Mouse (Mus musculus): ENCODE results near the gene Lifr. TPM values are rescaled to one million over a fixed set of nuclear protein-coding genes. Genes with fewer than 3 reads are reported as not detected.
A peak's percentile ranks its signal among the peaks of the same experiment; 100 is the strongest.

The Lifr gene
- polyA plus RNA-seq, 1 experiment from 2014 or later = 17.5 TPM

DNA sequence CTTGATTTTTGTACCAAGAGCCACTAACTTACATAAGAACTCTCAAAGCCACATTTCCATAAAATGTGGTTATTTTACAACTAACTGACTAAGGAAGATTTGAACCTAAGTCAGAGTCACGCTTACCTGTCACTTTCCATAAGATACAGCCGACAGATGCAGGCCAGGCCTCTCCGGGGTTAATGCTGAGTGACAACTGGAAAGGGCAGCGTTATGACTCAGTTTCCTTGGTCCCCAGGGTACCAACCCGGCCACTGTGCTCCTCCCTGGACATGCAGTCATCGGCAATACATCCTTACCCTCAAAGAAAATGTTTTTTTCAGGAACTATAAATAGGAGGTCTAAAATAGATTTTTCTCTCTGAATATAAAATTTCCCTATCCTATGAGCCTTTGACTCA, 109.9 kb downstream of the Lifr start:
- Histone ChIP-seq H3K27me3 (no peaks in the 10 kb centered on the region), H3K4me2 (replicated peaks) (no peak overlapping the region), H3K27ac (no peak overlapping the region), H3K4me3 (no peak overlapping the region), H3K36me3 (no peaks in the 10 kb centered on the region), H3K4me1 (peaks cover 65% of the 10 kb centered on the region), H3K9ac (no peak overlapping the region), H3K9me3 (no peaks in the 10 kb centered on the region)
- 71% methylated on average over 6 of the region's 6 CpGs for WGBS
- ATAC-seq (ENCODE audit: low FRiP score, low read depth) = no peak

DNA sequence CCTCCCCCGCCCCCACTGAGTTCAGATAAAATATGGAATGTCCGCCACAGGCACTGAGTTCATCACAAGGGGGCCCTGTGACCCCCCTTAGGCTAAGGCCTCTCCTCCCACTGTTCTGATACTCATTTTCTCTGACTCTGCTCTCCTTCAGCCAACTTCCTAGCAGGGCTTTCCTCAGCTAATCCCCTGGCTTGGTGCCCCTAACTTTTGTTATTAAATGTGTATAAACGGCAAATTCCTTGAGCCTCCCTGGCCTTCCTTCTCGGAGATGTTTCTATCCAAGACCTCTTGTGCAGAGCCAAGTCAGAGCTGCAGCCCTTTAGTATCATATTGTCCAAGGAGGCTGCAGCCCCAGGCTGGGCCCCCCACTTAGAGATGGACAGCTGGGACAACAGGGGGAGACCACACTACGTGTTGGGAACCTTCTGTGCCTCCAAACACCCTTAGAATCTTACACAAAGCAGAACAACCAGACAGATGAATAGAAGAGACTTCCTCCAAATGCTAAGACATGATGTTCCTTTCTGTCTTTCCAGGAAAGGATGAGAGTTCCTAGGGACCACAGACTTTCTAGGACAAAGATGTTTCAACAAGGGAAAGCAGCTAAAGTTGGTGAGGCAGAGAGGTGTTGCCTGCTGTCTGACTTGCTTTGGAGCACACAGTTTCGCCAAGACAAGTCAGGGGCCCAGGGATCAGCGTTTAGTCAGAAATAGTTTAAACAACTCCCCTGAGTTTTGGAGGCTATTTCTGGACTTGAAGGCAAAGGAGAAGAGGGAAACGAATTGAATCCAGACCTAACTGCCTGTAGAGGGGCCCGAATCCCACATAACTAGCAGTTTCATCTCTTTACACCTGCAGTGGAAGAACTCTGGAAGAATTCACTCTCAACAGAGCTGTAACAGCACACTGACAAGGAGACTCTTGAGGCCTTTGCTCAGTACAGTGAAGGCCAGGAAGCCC, 111.3 kb downstream of the Lifr start:
- H3K9me3 ChIP-seq = no peaks in the 10 kb centered on the region
- no peaks in the 10 kb centered on the region for H3K27me3 ChIP-seq
- no peak overlapping the region for H3K9ac ChIP-seq
- ATAC-seq (ENCODE audit: low FRiP score, low read depth) = 0 out of 2 replicates have a peak, but pooled peaks have one; percentile 16
- H3K4me2 ChIP-seq (replicated peaks) = 0 out of 2 replicates have a peak overlapping the region, but pooled peaks have one; percentile 10
- H3K36me3 ChIP-seq = no peaks in the 10 kb centered on the region
- 33% methylated on average over 9 of the region's 9 CpGs for WGBS
- H3K4me3 ChIP-seq = no peak overlapping the region
- peak overlapping the region; percentile 52; the same call in 1 of the 2 replicates for H3K27ac ChIP-seq
- H3K4me1 ChIP-seq = peaks cover 77% of the 10 kb centered on the region

DNA sequence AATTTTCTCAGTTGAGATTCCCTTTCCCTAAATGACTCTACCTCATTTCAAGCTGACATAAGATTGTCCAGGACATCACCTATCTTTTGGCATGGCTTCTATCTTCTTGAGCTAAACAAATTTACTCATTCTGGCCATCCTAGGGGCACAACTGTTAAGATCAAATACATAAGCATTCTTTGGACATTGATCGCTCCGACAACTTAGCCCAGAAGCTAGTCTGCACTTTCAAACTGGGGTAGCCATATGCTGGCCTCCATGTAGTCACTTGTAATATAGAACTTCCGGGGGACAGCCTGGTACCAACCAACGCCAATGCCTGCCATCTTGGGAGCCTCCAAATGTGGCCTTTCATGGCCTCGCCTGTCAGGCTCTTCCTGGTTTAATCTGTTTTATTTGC, 112.6 kb downstream of the Lifr start:
- H3K4me3 ChIP-seq = no peak overlapping the region
- no peaks in the 10 kb centered on the region for H3K9me3 ChIP-seq
- no peak overlapping the region for H3K9ac ChIP-seq
- H3K36me3 ChIP-seq = peaks cover 5% of the 10 kb centered on the region; the same call in 1 of the 2 replicates
- no peak overlapping the region for H3K27ac ChIP-seq
- H3K4me2 ChIP-seq (replicated peaks) = no peak overlapping the region
- H3K4me1 ChIP-seq = peaks cover 74% of the 10 kb centered on the region
- H3K27me3 ChIP-seq = no peaks in the 10 kb centered on the region
- 92% methylated on average over 5 of the region's 5 CpGs for whole genome bisulfite sequencing
- no peak for ATAC-seq (ENCODE audit: low FRiP score, low read depth)

DNA sequence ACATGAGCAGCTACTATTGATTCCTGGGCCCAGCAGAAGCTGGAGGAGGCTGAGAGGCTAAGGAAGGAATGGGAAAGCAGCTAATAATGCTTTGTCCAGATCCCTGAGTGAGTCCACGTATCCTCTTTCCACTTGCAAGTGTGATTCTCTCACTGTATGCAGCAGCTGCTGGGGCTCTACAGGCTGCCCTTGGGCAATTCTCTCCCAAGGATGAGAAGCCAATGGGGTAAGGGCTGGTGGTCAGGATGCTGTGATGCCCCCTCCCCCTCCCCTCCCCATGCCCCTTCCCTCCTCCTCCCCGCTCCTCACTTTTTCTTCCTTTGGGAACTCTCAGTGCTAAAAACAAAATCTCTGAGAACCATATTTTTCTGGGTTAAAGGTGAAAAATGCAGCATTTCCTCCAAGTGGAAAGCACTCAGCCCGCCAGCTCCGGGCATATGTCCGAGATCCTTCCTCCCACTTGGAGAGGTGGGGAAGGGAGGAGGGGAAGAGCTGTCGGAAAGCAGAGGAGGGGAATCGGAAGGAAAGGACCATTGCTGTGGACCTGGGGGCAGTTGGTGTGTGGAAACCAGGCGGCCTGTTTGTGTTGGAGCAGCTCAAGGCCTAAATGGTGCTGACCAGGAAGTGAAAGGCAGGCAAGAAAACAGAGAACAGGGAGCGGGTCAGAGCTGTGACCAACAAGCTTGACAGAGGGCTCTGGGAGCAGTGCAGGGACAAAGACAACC, 113.4 kb downstream of the Lifr start:
- Histone ChIP-seq H3K36me3 (peaks cover 5% of the 10 kb centered on the region; the same call in 1 of the 2 replicates), H3K9me3 (no peaks in the 10 kb centered on the region), H3K4me1 (peaks cover 68% of the 10 kb centered on the region), H3K27me3 (no peaks in the 10 kb centered on the region), H3K27ac (no peak overlapping the region), H3K4me3 (no peak overlapping the region), H3K9ac (no peak overlapping the region), H3K4me2 (replicated peaks) (no peak overlapping the region)
- WGBS = 56% methylated on average over 9 of the region's 9 CpGs
- ATAC-seq (ENCODE audit: low FRiP score, low read depth) = no peak

DNA sequence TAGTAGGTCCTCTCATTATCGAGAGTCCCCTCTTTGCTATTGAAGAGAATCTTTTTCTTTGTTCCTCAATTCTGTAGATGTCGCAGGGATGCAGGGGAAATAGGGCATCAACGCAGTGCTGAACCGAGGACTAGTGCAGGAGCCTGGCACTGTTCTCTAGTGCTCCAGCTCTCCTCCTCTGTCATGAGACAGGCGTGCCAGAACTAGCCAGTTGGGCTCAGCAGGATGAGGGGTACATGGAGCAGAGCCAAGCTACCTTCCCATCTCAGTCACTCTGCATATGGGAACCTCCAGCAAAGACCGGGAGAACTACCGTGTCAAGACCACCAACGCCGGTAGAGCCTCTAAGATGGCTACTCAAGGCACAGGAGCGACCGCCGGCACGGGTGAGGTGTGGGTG, 114.5 kb downstream of the Lifr start:
- 66% methylated on average over 13 of the region's 13 CpGs for WGBS
- Histone ChIP-seq H3K36me3 (peaks cover 5% of the 10 kb centered on the region; the same call in 1 of the 2 replicates), H3K4me3 (no peak overlapping the region), H3K9ac (no peak overlapping the region), H3K4me2 (replicated peaks) (no peak overlapping the region), H3K27ac (no peak overlapping the region), H3K4me1 (peaks cover 60% of the 10 kb centered on the region), H3K27me3 (no peaks in the 10 kb centered on the region), H3K9me3 (no peaks in the 10 kb centered on the region)
- ATAC-seq (ENCODE audit: low FRiP score, low read depth) = no peak

DNA sequence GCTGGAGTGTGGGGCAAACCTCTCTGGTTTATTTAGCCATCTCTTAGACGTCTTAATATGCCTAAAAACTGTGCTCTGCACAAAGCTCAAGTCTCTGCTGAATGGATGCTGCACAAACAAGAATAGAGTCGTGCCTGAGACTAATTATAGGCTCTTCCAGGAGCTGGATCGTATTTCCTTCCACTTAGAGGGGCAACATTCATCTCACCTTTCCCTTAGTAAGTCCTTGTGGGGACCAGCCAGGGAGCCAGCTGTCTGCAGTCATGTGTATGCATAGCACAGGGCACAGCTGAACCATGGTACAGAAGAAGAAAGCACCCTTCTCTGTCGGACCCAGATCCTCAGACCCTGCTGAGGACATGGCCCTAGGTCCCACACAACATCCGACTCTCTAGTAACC, 115.7 kb downstream of the Lifr start:
- Histone ChIP-seq H3K4me3 (no peak overlapping the region), H3K9ac (no peak overlapping the region), H3K9me3 (no peaks in the 10 kb centered on the region), H3K27ac (no peak overlapping the region), H3K27me3 (no peaks in the 10 kb centered on the region), H3K4me2 (replicated peaks) (no peak overlapping the region), H3K36me3 (peaks cover 5% of the 10 kb centered on the region; the same call in 1 of the 2 replicates), H3K4me1 (peaks cover 55% of the 10 kb centered on the region)
- WGBS = 16% methylated on average over 5 of the region's 5 CpGs
- ATAC-seq (ENCODE audit: low FRiP score, low read depth) = peak; percentile 49

DNA sequence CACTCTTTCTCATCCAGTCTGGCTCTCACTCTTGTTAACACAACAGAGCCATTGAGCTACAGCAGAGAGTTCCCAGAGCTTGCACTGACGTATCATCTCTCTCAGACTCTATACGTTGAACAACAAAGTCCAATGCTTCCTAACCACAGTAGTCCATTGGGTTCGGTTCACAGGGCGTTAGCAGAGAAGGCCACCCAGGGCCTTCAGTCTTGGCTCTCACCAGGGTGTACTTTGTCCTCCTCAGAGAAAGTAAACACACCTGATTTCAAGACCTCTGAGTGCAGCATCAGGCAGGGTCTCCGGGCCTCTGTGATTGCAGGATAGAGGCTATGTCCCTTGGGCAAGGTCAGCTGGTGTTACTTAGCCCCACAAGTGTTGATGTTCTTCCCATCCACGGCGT, 116.9 kb downstream of the Lifr start:
- Histone ChIP-seq H3K27ac (no peak overlapping the region), H3K4me3 (no peak overlapping the region), H3K27me3 (no peaks in the 10 kb centered on the region), H3K4me2 (replicated peaks) (no peak overlapping the region), H3K9me3 (no peaks in the 10 kb centered on the region), H3K36me3 (peaks cover 5% of the 10 kb centered on the region; the same call in 1 of the 2 replicates), H3K9ac (no peak overlapping the region), H3K4me1 (peaks cover 44% of the 10 kb centered on the region)
- ATAC-seq (ENCODE audit: low FRiP score, low read depth) = no peak
- 84% methylated on average over 7 of the region's 7 CpGs for WGBS

DNA sequence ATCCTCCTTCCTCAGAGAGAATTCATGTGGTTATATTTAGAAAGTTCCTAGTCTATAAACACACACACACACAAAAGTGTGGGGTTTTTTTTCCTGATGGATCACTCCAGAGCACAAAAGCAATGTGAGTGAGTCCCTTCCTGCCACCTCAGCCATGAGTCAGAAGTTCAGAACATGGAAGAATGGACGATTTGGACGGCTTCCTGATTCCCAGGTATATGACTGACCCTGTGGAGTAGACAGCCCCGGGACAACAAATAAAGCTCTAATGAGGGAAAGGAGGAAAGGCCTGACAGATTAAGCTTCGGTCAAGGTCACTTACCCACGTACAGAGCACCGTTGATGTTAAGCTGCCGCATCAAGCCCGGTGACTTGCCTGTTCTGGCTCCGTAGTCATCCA, 117.8 kb downstream of the Lifr start:
- no peak for ATAC-seq (ENCODE audit: low FRiP score, low read depth)
- H3K27me3 ChIP-seq = no peaks in the 10 kb centered on the region
- peaks cover 38% of the 10 kb centered on the region for H3K4me1 ChIP-seq
- no peaks in the 10 kb centered on the region for H3K9me3 ChIP-seq
- peaks cover 5% of the 10 kb centered on the region; the same call in 1 of the 2 replicates for H3K36me3 ChIP-seq
- H3K27ac ChIP-seq = no peak overlapping the region
- H3K4me3 ChIP-seq = no peak overlapping the region
- H3K4me2 ChIP-seq (replicated peaks) = no peak overlapping the region
- H3K9ac ChIP-seq = no peak overlapping the region
- WGBS = 67% methylated on average over 9 of the region's 9 CpGs

DNA sequence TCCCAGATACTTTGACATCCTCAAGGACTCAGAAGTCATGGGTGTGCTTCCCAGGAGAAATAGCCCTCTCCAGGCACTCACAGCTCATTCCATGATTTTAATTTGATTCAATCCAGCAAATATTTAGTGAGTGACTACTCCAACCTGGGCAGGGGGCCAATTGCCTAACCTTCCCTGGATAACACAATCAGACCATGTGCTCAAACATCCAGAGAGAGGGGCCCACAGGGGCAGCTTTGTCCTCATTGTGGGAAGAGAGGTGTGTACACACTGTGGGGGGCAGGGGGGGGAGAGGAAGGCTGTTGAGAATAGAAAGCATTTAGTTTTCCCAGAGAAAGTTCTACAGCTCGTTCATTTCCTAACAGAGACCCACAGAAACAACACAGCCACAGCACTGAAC, 123.3 kb downstream of the Lifr start:
- peak; percentile 71; the same call in 1 of the 2 replicates for ATAC-seq (ENCODE audit: low FRiP score, low read depth)
- 28% methylated on average over 1 of the region's 1 CpGs for WGBS
- no peak overlapping the region for H3K9ac ChIP-seq
- peaks cover 10% of the 10 kb centered on the region; the same call in 1 of the 2 replicates for H3K4me1 ChIP-seq
- no peaks in the 10 kb centered on the region for H3K36me3 ChIP-seq
- no peak overlapping the region for H3K4me3 ChIP-seq
- H3K4me2 ChIP-seq (replicated peaks) = no peak overlapping the region
- no peak overlapping the region for H3K27ac ChIP-seq
- H3K27me3 ChIP-seq = no peaks in the 10 kb centered on the region
- H3K9me3 ChIP-seq = no peaks in the 10 kb centered on the region

DNA sequence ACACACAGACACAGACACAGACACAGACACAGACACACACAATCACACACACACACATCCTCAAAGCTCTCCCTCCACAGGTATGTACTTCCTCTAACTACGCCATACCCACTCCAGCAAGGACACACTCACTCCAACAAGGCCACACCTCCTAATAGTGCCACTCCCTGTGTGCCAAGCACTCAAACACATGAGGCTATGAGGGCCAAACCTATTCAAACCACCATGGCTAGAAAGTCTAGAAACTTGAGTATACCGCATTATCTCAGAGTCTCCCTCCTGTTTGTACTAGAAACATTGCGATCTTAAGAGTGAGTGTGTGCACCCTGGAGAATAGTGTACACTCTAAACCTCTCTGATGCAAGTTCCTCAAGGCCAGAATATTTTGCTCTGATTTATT, 125.4 kb downstream of the Lifr start:
- Histone ChIP-seq H3K4me3 (no peak overlapping the region), H3K27ac (no peak overlapping the region), H3K4me2 (replicated peaks) (no peak overlapping the region), H3K4me1 (peaks cover 10% of the 10 kb centered on the region; the same call in 1 of the 2 replicates), H3K36me3 (no peaks in the 10 kb centered on the region), H3K9me3 (no peaks in the 10 kb centered on the region), H3K9ac (no peak overlapping the region), H3K27me3 (no peaks in the 10 kb centered on the region)
- no peak for ATAC-seq (ENCODE audit: low FRiP score, low read depth)
- WGBS = 96% methylated on average over 3 of the region's 3 CpGs

DNA sequence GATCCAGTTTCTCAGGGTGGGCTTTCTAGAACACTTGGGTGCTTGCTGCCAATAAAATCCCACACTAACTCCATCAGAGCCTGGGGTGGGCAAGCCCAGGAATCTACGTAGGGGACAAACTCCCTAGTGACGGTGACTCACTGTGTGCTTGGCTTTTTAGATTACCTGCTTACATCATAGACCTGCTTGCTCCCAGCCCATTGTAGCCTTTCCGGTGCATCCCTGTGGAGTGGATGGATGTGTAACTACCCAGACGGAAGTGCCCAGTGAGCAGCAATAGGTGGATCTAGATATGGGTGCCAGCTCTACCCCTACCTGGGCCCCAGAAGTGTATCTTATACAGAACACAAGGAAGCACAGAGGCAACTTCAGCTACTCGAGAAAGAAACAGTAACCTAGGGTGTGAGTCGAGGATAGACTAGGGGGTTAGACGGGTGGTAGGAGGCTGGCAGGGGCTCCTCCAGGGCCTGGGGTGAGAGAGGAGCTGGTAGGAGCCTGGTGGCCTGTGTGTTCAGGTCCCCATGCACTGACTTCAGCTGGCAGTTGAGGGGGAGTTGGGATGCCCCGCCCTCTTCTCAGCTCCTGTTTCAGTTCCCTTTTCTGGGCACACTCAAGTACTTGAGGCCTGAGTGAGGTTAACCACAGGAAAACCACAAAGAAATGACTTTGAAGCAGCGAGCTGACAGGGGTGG, 126.3 kb downstream of the Lifr start:
- Histone ChIP-seq H3K36me3 (no peaks in the 10 kb centered on the region), H3K27ac (no peak overlapping the region), H3K4me2 (replicated peaks) (no peak overlapping the region), H3K27me3 (no peaks in the 10 kb centered on the region), H3K4me1 (peaks cover 10% of the 10 kb centered on the region; the same call in 1 of the 2 replicates), H3K9me3 (no peaks in the 10 kb centered on the region), H3K4me3 (no peak overlapping the region), H3K9ac (no peak overlapping the region)
- WGBS = 77% methylated on average over 9 of the region's 9 CpGs
- no peak for ATAC-seq (ENCODE audit: low FRiP score, low read depth)

DNA sequence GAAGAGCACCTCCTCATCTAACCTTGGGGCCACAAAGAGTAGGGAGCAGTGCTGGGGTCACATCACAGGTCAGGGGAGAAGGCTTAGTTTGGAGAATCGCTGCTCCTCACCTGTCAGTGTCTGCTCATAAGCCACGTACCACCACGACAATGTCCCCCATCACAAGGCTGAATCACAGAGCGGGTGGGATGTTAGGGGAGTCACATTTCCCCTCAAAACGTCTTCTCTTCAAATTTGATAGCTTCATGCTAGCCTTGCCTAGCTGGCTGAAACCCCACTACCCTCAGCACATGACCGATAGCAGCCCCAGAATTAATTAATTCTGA, 126.8 kb downstream of the Lifr start:
- H3K4me1 ChIP-seq = peaks cover 14% of the 10 kb centered on the region; the same call in 1 of the 2 replicates
- no peak for ATAC-seq (ENCODE audit: low FRiP score, low read depth)
- H3K27ac ChIP-seq = no peak overlapping the region
- no peaks in the 10 kb centered on the region for H3K9me3 ChIP-seq
- no peak overlapping the region for H3K9ac ChIP-seq
- H3K4me3 ChIP-seq = no peak overlapping the region
- H3K27me3 ChIP-seq = no peaks in the 10 kb centered on the region
- no peaks in the 10 kb centered on the region for H3K36me3 ChIP-seq
- no peak overlapping the region for H3K4me2 ChIP-seq (replicated peaks)
- WGBS = 80% methylated on average over 6 of the region's 6 CpGs

Data from limb, embryonic 13.5 days (tissue).